Mouse (Mus musculus) spleen, postnatal 14 days (tissue): ENCODE data around the gene Arl2bp.

ENCODE experiments used
- DNase-seq, 2 experiments: peaks; one replicate each; pipeline ENCODE4 v3.0.0; 2021 to 2022; ENCODE audit warnings: low spot score in 2 of 2

Arl2bp gene

DNA sequence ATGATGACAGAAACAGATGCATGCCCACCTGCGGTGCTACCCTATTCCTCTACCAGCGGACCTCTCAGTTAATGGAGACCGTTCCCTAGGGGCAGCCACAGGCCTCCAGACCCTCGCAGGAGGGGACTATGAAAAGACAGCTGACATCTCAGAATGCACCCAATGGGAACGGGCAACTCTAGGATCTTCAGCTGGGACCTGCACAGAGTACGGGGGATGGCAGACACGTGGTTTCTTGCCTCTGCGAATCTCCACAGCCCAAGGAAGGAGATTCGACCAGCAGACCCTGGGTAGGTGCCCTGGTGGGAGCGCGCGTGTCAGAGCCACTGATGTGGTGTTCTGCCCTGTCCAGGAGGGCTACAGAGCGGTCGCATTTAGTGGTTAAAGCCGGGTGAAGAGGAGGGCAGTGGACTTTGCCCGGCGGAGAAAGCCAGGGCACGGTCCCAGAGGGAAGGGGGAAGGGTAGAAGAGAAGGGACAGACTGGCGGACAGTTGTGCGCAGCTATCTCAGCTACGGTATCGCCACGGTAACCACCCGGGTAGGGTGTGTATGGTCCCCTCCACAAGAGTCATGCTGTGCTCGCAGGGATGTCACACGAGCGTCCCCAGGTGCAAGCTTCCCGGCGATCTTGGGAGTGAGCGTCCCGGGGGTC is 29.1 kb downstream of the Arl2bp start:
- DNase-seq = no peak

DNA sequence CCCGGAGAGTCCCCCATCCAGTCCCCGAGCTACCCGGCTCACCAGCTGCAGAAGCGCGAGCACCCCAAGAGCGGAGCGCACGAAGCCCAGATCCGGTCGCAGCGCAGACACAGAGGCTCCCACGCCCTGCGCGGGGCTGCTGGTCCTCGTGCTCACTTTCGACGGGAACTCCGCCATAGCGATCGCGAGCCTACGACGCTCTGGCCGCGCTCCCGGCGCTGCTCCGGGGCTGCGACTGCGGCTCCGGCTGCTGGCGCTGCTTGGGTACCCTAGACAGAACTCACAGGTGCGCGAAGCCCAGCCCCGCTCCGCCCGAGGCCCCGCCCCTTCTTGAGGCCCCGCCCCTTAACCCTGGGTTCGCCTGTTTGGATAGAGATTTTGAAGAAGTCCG is 29.6 kb downstream of the Arl2bp start, which contains the start of gene Pllp:
Gene Pllp (minus strand): TSS at position 285 of the 391 bp plus-strand sequence.
- DNase-seq = no peak

DNA sequence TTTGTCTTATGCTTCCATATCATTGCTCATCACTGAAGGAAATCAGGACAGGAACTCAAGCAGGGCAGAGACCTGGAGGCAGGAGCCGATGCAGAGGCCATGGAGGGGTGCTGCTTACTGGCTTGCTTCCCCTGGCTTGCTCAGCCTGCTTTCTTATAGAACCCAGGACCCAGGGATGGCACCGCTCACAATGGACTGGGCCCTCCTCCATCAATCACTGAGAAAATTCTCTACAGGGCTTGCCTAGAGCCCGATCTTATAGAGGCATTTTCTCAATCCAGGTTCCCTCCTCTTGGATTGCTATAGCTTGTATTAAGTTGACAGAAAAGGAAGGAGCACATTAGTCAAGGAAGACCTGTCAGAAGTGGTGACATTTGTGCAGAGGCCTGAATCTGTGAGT is 30.2 kb downstream of the Arl2bp start:
- no peak for DNase-seq

DNA sequence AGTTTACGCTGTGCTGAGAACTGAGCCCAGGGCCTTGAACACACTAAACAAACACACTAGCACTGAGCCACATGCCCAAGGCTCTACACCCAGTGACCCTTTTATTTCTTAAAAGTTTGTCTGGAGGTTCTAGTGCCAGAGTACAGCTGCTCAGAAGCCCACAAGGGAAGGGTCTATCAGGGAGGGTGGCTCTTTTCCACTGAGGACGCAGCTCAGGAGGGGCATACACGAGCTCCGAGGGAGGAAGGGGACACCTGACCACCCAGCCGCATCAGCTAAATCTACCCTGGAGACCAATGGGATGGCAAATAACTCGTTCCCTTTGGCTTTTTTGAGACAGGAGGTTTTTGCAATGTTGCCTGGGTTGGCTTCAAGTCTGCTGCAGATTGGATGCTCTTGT is 31.6 kb downstream of the Arl2bp start:
- DNase-seq = no peak

DNA sequence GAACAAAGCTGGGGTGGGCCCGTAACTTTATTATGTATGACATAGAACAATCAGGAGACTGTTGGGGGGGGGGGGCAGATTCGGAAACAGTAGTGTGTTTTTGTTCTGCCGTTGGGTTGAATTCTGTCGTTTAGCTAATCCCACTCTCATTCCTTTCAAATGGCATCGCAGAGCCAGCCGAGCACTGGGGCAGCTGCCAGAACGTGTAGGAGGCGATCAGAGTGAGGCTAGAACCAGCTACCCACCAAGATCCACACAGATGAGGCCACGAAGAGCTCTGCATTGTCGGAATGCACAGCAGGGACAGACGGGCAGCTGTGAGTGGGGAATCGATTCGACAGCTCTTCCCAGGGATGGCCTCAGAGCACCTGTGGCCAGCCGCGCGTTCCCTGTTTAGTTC is 33.0 kb downstream of the Arl2bp start:
- DNase-seq = no peak

DNA sequence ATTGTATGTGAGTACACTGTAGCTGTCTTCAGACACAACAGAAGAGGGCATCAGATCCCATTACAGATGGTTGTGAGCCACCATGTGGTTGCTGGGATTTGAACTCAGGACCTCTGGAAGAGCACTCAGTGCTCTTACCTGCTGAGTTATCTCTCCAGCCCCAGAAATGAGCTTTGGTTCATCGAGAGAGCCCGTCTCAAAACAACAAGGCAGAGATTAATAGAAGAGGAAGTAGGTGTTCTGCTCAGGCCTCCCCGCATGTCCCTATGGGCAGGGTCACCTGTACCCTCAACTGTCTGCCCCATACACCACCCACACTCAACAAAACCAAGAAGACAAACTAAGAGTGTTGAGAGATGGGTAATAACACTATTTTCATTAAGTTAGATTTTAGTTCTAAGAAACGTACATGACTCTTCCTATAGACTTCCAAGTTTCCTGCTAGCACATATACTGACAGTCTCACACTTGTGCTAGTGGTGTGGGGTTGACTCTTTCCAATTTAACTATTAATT is 34.1 kb downstream of the Arl2bp start:
- DNase-seq = no peak

DNA sequence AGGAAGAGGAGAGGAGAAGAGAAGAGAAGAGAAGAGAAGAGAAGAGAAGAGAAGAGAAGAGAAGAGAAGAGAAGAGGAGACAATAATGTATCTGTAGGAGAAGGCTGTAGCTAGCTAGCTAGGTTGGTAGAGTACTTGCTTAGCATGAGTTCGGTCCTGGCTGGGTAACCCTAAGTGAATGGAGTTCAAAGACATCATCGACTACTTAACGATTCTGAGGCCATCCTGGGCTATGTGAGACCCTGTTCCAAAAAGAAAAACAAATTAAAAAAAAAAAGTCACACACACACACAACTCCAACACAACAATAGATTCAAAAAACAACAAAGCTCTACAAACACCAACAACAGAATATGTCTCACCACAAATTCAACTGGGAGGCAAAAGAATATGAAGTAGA is 35.8 kb downstream of the Arl2bp start:
- no peak for DNase-seq

DNA sequence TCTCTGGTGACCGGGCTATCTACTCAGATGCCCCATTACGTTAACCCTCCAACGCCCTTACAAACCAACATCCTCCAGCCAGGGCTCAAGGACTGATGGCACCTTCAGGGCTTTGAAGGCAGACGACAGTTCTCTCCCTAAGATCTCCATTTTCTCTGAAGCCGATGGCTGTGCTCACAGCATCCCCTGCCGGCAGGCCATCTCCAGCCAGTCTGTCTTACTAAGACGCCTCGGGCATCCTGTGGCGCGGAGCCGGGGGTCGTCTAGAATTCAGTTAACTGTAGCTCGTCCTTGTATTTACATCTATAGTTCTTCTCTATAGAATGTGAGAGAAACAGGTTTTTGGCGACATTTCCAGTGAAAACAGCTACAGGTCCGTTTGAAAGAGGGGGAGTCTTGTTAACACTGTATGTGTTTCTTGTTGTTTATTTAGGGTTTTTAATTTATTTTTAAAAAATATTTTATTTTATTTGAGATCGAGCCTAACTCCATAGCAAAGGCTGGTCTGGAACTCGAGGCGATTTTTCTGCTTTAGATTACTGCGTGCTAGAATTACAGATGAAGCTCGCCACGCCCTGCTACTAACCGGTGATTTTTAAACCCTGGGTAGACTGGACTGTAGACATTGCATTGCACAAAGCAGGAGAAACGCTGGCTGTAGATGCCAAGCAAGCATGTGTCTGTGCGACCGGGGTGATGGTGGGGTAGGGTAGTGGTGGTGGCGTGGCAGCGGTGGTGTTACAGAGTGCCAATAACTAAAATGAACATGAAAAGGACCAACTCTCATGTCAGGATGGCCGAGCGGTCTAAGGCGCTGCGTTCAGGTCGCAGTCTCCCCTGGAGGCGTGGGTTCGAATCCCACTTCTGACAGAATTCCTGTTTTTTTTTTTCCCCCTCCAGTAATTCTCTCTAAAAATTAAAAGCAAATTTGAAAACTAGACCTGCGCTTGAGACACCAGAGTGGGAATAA is 36.7 kb downstream of the Arl2bp start:
- DNase-seq = peak; percentile 63 to 72

DNA sequence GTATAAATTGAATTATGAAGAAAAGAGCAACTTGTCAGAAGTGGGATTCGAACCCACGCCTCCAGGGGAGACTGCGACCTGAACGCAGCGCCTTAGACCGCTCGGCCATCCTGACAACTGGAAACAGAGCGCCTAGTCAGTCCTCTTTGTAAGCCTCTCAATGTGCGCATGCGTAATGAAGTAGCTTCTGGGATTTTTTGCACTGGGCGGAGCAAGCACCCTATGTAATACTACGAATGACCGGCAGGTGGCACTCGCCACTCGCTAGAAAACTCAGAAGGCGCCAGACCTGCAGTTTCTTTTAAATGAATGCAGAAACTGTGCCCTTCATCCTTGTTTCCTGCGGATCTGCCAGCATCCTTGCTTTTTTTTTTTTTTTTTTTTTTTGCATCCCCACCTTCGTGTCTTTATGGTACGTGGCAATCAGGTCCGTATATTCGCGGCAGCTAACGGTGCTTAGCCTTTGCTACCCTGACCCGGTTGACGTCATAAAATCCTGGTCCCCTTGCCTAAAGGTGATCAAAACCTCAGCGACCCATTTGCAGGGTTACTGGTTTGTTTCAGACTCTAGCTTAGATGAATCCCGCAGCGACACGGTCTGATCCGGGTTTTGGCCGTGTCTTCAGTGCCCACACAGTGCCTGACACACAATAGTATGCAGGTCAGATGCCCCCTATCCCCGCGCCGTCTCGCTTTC is 37.7 kb downstream of the Arl2bp start:
- peak; percentile 99 for DNase-seq

DNA sequence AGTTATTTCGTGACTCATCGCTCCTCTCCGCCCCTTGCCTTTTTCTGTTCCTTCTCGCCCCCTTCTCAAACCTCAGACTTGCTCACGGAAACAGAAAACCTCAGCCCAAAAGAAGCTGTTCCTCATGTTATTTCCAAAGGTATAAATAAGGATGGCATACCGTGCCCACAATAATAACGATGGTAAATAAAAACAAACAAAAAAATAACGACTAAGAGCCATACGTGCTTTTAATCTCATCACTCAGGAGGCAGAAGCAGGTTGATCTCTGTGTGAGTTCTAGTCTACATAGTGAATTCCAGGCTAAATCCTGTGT is 38.2 kb downstream of the Arl2bp start:
- DNase-seq = no peak

DNA sequence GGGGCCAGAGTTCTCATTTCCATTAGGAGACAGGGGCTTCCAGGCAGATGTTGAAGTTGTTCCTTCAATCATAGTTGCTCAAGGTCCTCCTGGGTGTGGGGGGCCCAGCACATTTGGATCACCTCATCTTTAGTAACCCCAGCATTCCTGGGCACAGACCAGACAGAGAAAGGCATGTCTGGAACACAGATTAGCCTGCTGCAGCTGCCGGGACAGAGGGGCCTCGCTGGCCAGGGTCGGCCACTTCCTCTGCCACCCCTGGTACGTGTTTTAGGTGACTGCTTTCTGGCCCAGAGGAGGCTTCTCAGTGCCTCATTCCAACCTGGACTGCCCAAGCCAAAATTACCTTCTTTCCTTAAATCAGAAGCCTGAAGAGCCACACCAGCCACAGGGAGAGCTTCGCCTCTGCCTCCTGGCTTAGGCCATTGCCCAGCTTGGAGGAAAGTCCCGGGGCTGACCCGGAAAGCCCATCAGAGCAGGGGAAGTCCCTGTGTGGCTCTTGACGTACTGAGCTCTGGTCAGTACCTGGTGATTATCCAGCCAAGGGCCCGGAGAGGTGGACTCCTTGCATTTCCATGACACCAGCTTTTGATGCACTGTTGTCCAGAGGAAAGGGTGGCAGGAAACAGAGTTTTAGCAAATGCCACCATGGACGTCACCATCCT is 39.3 kb downstream of the Arl2bp start:
- no peak for DNase-seq

DNA sequence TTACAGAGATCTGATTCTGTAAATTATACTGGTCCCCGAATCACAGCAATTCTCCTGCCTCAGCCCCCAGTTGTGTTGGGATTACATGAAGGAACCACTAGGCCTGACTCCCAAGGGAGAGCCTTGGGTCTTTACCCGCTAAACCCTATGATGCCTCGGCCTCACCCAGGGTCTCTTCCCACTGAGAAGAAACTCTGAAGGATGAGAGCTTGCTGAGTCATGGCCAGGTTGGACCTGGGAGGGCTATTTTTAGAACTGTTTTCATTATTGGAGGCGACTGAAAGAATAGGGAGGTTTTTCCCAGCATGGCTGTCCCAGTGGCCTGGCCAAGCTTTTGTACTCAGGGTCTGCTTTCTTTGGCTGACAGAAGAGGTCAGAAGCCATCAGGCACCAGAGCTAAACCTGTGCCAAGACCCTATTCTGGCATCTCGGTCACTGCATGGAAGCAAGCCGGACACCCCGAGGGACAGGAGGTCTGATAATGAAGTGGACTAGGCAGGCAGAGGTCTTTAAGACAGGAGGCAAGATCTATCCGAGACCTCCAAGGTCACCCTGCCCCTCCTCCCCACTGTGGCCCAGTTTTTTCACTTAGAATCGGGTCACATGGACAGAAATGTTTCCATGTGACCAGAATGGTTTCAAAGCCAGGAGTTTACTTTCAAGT is 40.5 kb downstream of the Arl2bp start:
- no peak for DNase-seq

DNA sequence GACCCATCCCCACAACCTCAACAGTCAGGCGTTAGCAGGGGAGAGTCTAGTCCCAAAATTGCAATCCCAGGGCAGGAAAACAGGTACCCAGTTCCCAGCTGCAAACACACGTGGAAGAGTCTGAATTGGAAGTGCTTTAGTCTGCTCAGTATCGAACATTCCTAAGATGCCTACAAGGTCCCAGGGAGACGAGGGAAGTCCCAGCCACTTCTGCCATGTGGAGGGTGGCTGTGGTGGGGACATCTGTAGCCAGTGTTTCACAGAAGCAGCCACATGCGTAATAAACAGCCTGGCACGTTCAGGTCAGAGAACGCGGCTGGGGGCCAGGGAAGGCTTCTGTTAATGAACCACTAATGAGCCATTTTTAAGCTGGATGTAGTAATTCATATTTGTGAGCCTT is 43.9 kb downstream of the Arl2bp start:
- no peak for DNase-seq

DNA sequence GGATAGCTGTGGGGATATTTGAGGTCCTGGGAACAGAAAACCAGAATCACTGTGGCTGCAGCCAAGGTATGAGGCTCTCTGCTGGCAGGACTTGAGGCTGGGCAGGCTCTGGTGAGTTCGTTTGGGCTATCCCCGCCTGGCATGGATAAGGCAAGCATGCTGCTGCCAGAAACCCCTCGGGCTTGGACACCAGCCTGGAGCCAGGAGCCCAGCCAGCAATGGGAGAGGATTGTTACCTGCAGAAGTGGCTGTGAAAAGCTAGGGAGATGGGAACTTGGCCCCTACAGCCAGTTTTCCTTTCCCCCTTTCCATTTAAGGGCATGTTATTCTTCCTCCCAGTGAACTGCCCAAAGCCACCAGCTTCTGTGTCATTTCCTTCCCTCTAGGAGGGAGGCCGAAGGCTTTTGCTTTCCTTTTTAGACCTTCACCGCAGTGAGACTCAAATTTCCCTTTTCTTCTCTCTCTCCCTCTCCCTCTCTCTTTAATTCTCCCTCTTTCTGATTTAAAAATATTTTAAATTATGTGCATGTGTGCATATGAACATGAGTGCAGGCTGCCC is 44.8 kb downstream of the Arl2bp start:
- no peak for DNase-seq

DNA sequence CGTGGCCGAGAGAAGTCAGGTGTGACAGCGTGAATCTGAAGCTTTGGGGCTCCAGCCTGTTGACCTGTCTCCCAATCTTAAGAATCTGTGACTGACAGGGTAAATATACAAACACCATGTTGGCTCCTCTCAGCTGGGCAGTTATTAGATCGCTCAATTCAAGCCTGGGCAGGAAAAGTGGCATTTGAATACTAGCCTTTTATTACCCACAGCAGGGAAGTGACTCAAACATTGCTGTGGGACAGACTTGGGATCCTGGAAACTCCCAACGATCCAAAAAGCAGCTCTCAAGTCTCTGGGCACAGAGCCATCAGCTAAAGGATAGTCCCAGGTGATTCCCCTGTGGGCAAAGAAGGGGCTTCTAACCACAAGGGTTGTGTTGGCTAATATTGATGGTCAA is 48.2 kb downstream of the Arl2bp start:
- no peak for DNase-seq

DNA sequence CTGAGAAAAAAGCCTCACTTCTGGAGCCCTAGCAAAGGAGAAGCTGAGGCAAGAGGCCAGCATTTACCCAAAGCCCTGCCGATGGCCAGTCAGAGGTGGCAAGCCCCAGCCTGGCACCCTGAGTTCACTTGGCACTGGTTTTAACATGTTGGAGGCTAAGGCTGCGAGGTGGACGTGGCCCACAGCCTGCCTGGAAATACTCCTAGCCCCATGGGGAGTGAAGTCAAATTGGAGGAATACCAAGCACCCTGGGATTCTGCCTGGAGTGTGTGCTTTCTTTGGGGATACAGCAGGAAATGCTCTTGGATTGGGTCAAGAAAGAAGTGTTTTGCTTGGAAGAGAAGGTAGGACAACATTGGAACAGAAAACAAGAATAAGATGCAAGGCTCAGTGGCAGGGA is 49.5 kb downstream of the Arl2bp start:
- no peak for DNase-seq

DNA sequence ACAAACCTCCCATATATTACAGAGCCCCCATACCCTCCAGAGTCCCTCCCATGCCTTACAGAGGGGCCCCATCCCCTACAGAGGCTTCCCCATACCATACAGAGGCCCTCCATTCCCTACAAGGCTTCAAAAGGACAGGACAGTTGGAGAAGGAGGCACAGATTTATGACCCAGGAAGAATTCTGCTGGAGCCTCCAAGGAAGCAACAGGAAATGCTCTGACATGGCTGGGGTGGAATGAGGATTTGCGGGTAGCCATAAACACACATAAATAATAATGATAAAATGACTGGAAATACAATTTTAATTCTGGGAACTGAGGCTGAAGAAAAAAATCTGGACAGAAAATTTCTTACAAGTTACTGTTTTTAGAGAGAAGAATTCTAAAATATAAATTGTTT is 50.4 kb downstream of the Arl2bp start:
- no peak for DNase-seq
